Mouse (Mus musculus) lung, adult 2 months (tissue): ENCODE data around the gene Trim30d. TPM values are rescaled to one million over a fixed set of nuclear protein-coding genes. Genes with fewer than 3 reads are reported as not detected.
A peak's percentile ranks its signal among the peaks of the same experiment; 100 is the strongest.
"Not testable (repeated sequence)": the region's sequence is repeated elsewhere in the genome, so short reads cannot be mapped to it uniquely, and the experiment has no call there.

Source experiments
- DNase-seq: peaks from one replicate; pipeline ENCODE4 v3.0.0; 2022
- H3K4me1 ChIP-seq: fragments of 200-500 bp; 2 replicates; pipeline ENCODE4 v1.6.1; 2011; ENCODE audit warnings: low read length; ENCODE audit not compliant: control insufficient read depth, insufficient read depth
- H3K4me3 ChIP-seq: fragments of 200-500 bp; replicated peaks from 2 replicates; pipeline ENCODE3; 2011; ENCODE audit warnings: low read depth, mild to moderate bottlenecking, control low read depth, low read length; ENCODE audit errors: extremely low read depth
- CTCF ChIP-seq: fragments of 200-500 bp; IDR thresholded peaks from 2 replicates; pipeline ENCODE4 v1.5.1; 2011; ENCODE audit warnings: mild to moderate bottlenecking, low read length, control low read depth; ENCODE audit not compliant: insufficient read depth
- POLR2A ChIP-seq: fragments of 200-500 bp; IDR thresholded peaks from 2 replicates; pipeline ENCODE4 v1.6.1; 2011; ENCODE audit warnings: low read depth, mild to moderate bottlenecking, control low read depth, low read length, borderline replicate concordance; ENCODE audit errors: extremely low read depth
- WGBS: fragments of 180-500 bp; shearing (Covaris S2); methylation state at CpG from one replicate; pipeline ENCODE4 v1.1.7; 2018; 5-methylcytosine and 5-hydroxymethylcytosine counted together
- polyA plus RNA-seq: library from polyadenylated mRNA; depleted of rRNA; stranded (reverse); fragments of >200 nt; gene quantifications from 2 replicates; pipeline ENCODE4 v1.2.3, GENCODE M21; 2012; rRNA removed

Trim30d gene
- 1.0 and 4.0 TPM in 2 replicates for polyA plus RNA-seq

- TF ChIP-seq CTCF = 0 out of 2 replicates have a peak, but pooled peaks have one; percentile 7
- not testable (repeated sequence) for H3K4me1 ChIP-seq, DNase-seq
- peak within 1 kb of the TSS; percentile 49 for H3K4me3 ChIP-seq
Observed at GRCm38 (mm10) chr7:104507421-104508065, at the start of gene Trim30d. Gene Trim30d (minus strand): TSS chr7:104507849.

DNA sequence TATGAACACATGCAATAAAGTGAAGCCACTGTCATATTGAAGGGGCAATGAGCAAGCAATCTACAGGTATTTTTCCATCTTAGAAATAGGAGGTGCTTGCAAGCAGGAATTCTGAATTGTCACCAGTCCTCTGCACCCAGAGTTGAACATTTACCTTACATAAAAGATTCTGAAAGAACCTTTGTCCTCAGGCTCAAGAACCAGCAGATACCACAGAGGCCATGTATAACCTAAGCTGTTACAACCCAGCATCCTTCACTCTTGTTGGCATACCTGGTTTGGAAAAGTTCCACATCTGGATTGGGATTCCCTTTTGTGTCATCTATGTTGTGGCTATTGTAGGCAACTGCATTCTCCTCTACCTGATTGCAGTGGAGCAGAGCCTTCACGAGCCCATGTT is 45.1 kb upstream of the Trim30d start:
- WGBS = 54% methylated on average over 1 of the region's 1 CpGs
- H3K4me1 ChIP-seq = no peaks in the 10 kb centered on the region
- no peak for DNase-seq
- TF ChIP-seq POLR2A = no peak
- TF ChIP-seq CTCF = no peak
- H3K4me3 ChIP-seq = no peak overlapping the region

- Histone ChIP-seq H3K4me1 (no peaks in the 10 kb centered on the region), H3K4me3 (no peak within 1 kb of the TSS)
- 64% methylated on average over 5 of the region's 5 CpGs for WGBS
- DNase-seq = no peak
- TF ChIP-seq POLR2A (no peak), CTCF (no peak)
Observed at GRCm38 (mm10) chr7:104549833-104550232, 42.2 kb upstream of the Trim30d start, which contains the start of gene Olfr651. Gene Olfr651 (plus strand): TSS chr7:104550133.

GRCm38 (mm10) chr7:104501589-104502371 is 5.9 kb downstream of the Trim30d start:
- Histone ChIP-seq H3K4me3 (no peak overlapping the region), H3K4me1 (no peaks in the 10 kb centered on the region; the same call in 1 of the 2 replicates)
- peak; percentile 4 for DNase-seq
- 6% methylated on average over 58 of the region's 59 CpGs for WGBS
- TF ChIP-seq CTCF (no peak), POLR2A (no peak)

- H3K4me1 ChIP-seq, DNase-seq, H3K4me3 ChIP-seq: not testable (repeated sequence)
- WGBS = 47% methylated on average over 6 of the region's 6 CpGs
Observed at GRCm38 (mm10) chr7:104501186-104501585, 6.5 kb downstream of the Trim30d start.

DNA sequence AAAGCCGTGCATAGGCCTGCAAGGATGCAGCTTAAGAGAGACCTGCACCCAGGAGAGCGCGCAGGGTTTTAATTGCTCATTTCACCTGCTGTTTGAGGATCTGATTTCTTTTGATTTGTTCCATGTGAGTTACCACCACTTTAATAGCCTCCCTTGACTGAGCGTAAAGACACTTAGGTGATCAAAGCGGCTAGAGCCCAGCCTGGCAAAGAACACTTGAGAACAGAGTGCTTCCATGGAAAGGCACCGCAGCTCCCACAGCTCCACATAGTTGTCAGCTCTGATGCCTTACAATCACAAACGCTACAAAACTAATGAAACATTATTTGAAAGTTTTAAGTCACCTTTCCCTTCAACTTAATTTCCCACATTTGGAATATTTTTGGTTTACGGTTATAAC is 8.2 kb downstream of the Trim30d start:
- not testable (repeated sequence) for H3K4me1 ChIP-seq, H3K4me3 ChIP-seq, DNase-seq
- 80% methylated on average over 7 of the region's 8 CpGs for WGBS

DNA sequence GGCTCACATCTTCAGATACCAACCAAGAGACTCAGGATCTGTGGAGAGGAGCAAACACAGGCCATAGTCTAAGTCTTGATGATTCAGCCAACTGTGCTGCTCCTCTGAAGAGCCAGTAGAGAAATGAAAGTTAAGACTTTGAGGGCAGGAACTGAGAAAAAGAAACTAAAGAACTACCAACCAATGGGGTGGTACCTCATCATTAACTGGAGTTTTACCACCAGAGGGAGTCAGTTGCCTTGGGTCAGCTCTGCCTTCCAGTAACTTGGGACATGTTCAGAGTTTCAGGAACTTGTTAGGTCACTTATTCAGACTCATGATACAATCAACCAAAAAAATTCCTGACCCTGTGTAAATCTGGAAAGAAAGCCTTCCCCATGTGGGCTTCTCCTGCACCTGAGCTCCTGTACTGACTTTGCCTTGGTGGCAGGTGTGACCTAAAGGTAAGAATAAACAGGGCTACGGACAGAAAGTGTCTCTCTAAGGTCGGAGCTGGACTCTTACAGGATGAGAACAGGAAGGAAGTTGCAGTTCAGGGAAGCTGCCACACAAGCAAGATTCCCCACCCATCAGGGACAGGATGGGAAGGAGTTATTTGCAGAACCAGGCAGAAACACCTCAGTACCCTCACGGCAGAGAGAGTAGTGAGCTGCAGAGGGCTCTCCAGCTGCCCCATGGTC is 42.4 kb downstream of the Trim30d start, which contains the start of gene Trim30a:
TSS of gene Trim30a (minus strand) at position 129 of the 680 bp plus-strand sequence.
- DNase-seq = peak; percentile 9
- H3K4me1 ChIP-seq = no peaks in the 10 kb centered on the region
- WGBS = 16% methylated on average over 3 of the region's 3 CpGs
- peak within 1 kb of the TSS; percentile 90 for H3K4me3 ChIP-seq
- TF ChIP-seq POLR2A (no peak), CTCF (peak; percentile 27; the same call in 1 of the 2 replicates)

DNA sequence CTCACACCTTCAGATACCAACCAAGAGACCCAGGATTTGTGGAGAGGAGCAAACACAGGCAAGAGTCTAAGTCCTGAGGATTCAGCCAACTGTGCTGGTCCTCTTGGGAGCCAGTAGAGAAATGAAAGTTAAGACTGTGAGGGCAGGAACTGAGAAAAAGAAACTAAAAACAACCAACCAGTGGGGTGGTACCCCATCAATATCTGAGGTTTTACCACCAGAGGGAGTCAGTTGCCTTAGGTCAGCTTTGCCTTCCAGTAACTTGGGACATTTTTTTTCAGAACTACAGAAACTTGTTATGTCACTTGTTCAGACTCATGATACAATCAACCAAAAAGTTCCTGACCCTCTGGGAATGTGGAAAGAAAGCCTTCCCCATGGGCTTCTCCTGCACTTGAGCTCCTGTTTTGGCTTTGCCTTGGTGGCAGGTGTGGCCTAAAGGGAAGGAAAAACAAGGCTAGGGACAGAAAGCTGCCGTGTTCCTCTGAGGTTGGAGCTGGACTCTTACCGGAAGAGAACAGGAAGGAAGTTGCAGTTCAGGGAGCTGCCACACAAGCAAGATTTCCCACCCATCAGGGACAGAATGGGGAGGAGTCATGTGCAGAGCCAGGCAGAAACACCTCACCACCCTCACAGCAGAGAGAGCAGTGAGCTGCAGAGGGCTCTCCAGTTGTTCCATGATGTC is 61.5 kb downstream of the Trim30d start:
- TF ChIP-seq CTCF (peak; percentile 27; the same call in 1 of the 2 replicates), POLR2A (peak; percentile 48; the same call in 1 of the 2 replicates)
- peak; percentile 18 for DNase-seq
- Histone ChIP-seq H3K4me3 (peak overlapping the region; percentile 37), H3K4me1 (peaks cover 11% of the 10 kb centered on the region)
- 11% methylated on average over 2 of the region's 2 CpGs for WGBS

Other genes with a start within 250 kb of the Trim30d start
- 0.70 and 1.9 TPM in 2 replicates for gene Trim5, start 219.8 kb downstream of the Trim30d start, polyA plus RNA-seq
- gene Trim12a, start 192.4 kb downstream of the Trim30d start, polyA plus RNA-seq = 3.1 and 11.5 TPM in 2 replicates
- 0.26 and 3.4 TPM in 2 replicates for gene Trim34b, start 178.4 kb downstream of the Trim30d start, polyA plus RNA-seq
- gene Trim12c, start 154.5 kb downstream of the Trim30d start, polyA plus RNA-seq = 3.2 and 3.8 TPM in 2 replicates
- gene Trim30b, start 138.0 kb downstream of the Trim30d start, polyA plus RNA-seq = 0.45 and 1.1 TPM in 2 replicates
- not detected in 2 replicates for gene Trim30c, start 107.0 kb downstream of the Trim30d start, polyA plus RNA-seq
- gene Trim30a, start 42.7 kb downstream of the Trim30d start, polyA plus RNA-seq = 3.7 and 7.5 TPM in 2 replicates
- not detected in 2 replicates for gene Olfr651, start 42.3 kb upstream of the Trim30d start, polyA plus RNA-seq
- not detected in 2 replicates for gene Olfr652, start 53.1 kb upstream of the Trim30d start, polyA plus RNA-seq
- gene Olfr653, start 69.5 kb upstream of the Trim30d start, polyA plus RNA-seq = not detected in 2 replicates
- gene Olfr654, start 79.2 kb upstream of the Trim30d start, polyA plus RNA-seq = not detected in 2 replicates
- not detected in 2 replicates for gene Olfr655, start 93.9 kb upstream of the Trim30d start, polyA plus RNA-seq
- not detected in 2 replicates for gene Olfr656, start 106.1 kb upstream of the Trim30d start, polyA plus RNA-seq
- gene Olfr657, start 116.9 kb upstream of the Trim30d start, polyA plus RNA-seq = not detected in 2 replicates
- gene Olfr658, start 139.5 kb upstream of the Trim30d start, polyA plus RNA-seq = not detected in 2 replicates
- not detected in 2 replicates for gene Olfr659, start 158.9 kb upstream of the Trim30d start, polyA plus RNA-seq
- not detected in 2 replicates for gene Olfr661, start 178.7 kb upstream of the Trim30d start, polyA plus RNA-seq